Mouse (Mus musculus): ENCODE data around the gene Tmem212.

Gene Tmem212

GRCm38 (mm10) chr3:27862821-27863740 lies 33.1 kb downstream of the Tmem212 start:
- ChIA-PET CTCF (no interaction called here), POLR2A (interaction anchor here in 1 of 4 experiments (1.0 kb wide), 2 partner anchors 76 to 152 kb away, joined by 3 to 4 read pairs; no protein-coding TSS in a partner anchor)

DNA sequence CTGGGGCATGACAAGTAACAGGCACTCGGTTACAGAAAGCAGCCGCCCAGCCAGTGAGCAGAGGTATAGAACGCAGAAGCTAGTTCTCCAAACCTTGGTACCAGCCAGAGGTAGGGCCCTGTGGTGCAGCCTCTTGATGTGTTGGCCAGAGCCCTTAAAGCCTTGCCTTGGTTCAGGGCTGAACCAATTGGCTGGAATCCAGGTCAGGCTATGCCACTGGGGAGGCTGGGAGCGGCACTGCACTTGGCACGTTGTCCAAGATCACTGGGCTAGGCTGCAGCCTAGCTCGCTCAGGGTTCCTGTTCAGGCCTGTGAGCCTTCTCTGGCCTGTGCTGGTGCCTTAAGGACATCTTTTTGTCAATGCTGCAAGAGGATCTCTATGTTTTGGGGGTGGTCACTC lies 34.6 kb downstream of the Tmem212 start:
- ChIA-PET CTCF (no interaction called here), POLR2A (interaction anchor here in 2 of 4 experiments (0.5 to 1.4 kb wide), 5 partner anchors 9 to 772 kb away, joined by 3 read pairs; no protein-coding TSS in a partner anchor)

GRCm38 (mm10) chr3:27861086-27861485 lies 35.1 kb downstream of the Tmem212 start:
- ChIA-PET CTCF (no interaction called here), POLR2A (interaction anchor here in 2 of 4 experiments (0.5 to 1.4 kb wide), 4 partner anchors 9 to 773 kb away, joined by 3 read pairs; no protein-coding TSS in a partner anchor)

DNA sequence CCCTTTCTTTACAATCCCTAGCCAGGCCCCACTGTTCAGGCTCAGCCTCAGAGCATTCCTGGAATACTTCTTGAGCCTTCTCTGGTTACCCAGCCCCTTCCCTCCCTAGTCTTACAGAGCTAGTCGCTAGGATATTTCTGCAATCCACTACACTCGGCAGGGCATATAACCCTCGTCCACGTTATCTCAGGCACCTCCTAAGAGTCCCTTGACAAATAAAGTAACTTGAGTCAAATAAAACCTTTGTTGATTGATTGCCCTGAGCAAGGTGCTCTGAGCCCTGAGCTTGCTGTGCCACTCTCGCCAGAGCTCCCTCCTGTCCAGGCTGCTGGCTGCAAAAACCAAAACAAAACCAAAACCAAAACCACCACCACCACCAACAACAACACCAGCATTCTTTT lies 37.0 kb downstream of the Tmem212 start:
- CTCF ChIA-PET: interaction anchor here in 1 of 4 experiments (0.5 kb wide), 1 partner anchor 610 kb away, joined by 4 read pairs; no protein-coding TSS in a partner anchor
- POLR2A ChIA-PET: interaction anchor here in 1 of 4 experiments (1.1 kb wide), 1 partner anchor 9 kb away, joined by 4 read pairs; no protein-coding TSS in a partner anchor

- POLR2A ChIA-PET: interaction anchor here in 2 of 4 experiments (0.6 to 1.1 kb wide), 2 partner anchors 8 to 274 kb away, joined by 4 to 8 read pairs; no protein-coding TSS in a partner anchor
- CTCF ChIA-PET: interaction anchor here in 1 of 4 experiments (0.7 kb wide), 1 partner anchor 24 kb away, joined by 3 read pairs; no protein-coding TSS in a partner anchor
Observed at GRCm38 (mm10) chr3:27858441-27859115, 37.6 kb downstream of the Tmem212 start.

GRCm38 (mm10) chr3:27856288-27856687 lies 39.9 kb downstream of the Tmem212 start:
- ChIA-PET CTCF (interaction anchor here in 1 of 4 experiments (0.6 kb wide), 1 partner anchor 39 kb away, joined by 7 read pairs; no protein-coding TSS in a partner anchor), POLR2A (interaction anchor here in 1 of 4 experiments (1.5 kb wide), 1 partner anchor 10 kb away, joined by 4 read pairs; no protein-coding TSS in a partner anchor)

DNA sequence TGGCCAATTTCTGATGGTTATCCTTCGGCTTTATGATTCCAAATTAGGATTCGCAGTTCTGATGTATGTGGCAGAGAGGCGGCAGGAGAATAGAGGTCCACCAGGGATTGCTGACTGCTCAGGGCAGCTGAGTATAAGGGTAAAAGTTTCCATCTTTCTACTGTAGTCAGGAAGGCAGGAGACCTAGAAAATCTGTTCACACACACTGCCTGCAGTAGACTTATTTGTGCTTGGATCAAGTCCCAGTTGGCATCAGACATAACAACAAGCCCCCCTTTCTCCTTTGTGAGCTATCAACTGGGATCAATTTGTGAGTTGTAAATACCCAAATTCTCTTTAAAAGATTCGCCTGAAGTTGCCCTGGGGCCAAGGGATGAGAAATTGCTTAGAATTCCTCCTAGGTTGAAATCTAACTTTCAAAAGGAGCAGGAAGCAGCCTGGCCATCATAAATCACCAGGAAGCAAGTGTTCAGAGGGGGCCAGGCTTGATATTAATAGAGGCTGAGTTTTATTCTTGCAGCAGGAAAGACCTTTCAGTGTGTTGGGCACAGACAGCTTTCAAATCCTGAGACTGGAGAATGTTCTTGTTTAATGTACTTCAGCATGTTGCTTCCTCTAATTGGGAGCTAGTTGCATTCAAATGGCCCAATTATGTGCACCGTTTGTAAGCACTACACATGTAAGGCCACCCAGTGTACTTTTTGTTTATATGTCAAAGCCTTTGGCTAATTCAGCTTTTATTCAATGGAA lies 41.6 kb downstream of the Tmem212 start:
- ChIA-PET CTCF (interaction anchor here in 1 of 4 experiments (0.6 kb wide), 1 partner anchor 124 kb away, joined by 4 read pairs; no protein-coding TSS in a partner anchor), POLR2A (interaction anchor here in 1 of 4 experiments (0.6 kb wide), 1 partner anchor 151 kb away, joined by 3 read pairs; no protein-coding TSS in a partner anchor)

DNA sequence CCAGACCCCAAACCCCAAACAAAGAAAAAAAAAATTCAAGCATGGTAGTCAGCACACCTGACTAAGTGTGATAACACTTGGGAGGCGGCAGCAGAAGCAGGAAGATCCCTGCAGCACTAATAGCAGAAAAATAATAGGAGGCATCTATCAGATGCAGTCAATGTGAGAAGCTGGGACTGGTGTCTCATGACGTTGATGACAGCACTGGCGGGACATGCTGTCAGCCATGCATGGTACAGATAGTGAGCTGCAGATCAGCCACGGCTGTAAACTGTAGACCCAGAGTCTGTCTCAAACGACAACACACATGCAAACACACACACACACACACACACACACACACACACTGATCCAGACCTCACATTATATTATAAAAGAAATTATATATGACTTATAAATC lies 52.9 kb downstream of the Tmem212 start:
- CTCF ChIA-PET: interaction anchor here in 1 of 4 experiments (0.7 kb wide), 1 partner anchor 505 kb away, joined by 5 read pairs; no protein-coding TSS in a partner anchor
- POLR2A ChIA-PET: interaction anchor here in 1 of 4 experiments (0.8 kb wide), 1 partner anchor 9 kb away, joined by 3 read pairs; no protein-coding TSS in a partner anchor

DNA sequence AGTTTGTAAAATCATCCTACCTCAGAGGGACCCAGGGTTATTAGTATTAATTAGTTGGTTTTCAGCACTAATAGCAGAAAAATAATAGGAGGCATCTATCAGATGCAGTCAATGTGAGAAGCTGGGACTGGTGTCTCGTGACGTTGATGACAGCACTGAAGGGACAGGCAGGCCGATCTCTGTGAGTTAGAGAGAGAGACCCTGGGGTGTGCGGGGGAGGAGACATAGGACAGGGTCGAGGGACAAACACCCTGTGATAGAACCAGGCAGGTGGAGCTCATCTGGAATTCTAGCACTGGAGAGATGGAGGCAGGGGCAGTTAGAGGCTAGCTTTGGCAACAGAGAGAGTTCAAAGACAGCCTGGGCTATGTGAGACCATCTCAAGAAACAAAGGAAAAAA lies 53.3 kb downstream of the Tmem212 start:
- CTCF ChIA-PET: no interaction called here

DNA sequence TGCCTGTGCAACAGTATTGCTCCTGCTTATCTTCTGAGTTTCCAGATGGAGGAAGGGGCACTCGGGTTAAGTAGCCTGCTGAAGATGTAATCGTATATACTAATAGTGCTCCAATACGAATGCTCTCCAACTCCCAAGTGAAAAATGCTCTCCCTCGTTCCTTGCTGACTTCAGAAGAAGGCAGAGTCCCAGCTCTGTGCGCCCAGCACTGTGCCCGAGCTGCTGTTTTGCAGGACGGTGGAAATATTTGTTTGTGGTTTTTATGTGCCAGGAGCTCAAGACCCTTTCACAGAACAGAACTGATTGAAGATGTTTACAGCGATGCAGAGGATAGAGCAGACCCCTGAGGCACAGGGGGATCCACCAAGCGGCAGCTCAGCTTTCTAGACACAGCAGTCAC lies 55.9 kb downstream of the Tmem212 start:
- CTCF ChIA-PET: interaction anchor here in 1 of 4 experiments (1.9 kb wide), 1 partner anchor 11 kb away, joined by 5 read pairs; no protein-coding TSS in a partner anchor
- POLR2A ChIA-PET: no interaction called here

More for the DNA sequence above, 53.3 kb downstream of the Tmem212 start:
- POLR2A ChIA-PET: interaction anchor here in 1 of 4 experiments (0.6 kb wide), 1 partner anchor 141 kb away, joined by 3 read pairs; no protein-coding TSS in a partner anchor

DNA sequence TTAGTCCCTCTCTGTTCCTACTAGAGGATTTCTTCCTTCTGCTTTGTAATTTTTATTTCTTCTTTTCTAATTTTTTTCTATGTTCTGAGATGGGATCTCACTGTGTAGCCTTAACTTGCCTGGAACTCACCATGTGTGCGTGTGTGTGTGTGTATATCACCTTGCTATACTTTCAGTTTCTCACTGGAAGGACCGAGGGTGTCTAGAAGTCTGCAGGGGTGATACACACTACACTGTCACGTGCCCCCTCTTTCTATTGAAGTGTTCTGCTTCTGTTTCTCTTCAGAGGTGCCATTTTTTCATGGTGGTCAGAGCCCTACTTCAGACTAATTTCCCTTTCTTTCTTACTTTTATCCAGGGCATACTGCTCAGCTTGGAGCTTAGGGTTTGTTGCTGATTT lies 56.4 kb downstream of the Tmem212 start:
- POLR2A ChIA-PET: no interaction called here
- CTCF ChIA-PET: interaction anchor here in 1 of 4 experiments (1.9 kb wide), 1 partner anchor 10 kb away, joined by 5 read pairs; no protein-coding TSS in a partner anchor

GRCm38 (mm10) chr3:27839231-27839630 lies 56.9 kb downstream of the Tmem212 start:
- POLR2A ChIA-PET: no interaction called here
- CTCF ChIA-PET: interaction anchor here in 1 of 4 experiments (1.9 kb wide), 1 partner anchor 10 kb away, joined by 5 read pairs; no protein-coding TSS in a partner anchor

- POLR2A ChIA-PET: no interaction called here
- CTCF ChIA-PET: interaction anchor here in 2 of 4 experiments (0.5 to 0.6 kb wide), 2 partner anchors 91 to 567 kb away, joined by 3 to 4 read pairs; no protein-coding TSS in a partner anchor
Observed at GRCm38 (mm10) chr3:27836297-27836696, 59.9 kb downstream of the Tmem212 start.

DNA sequence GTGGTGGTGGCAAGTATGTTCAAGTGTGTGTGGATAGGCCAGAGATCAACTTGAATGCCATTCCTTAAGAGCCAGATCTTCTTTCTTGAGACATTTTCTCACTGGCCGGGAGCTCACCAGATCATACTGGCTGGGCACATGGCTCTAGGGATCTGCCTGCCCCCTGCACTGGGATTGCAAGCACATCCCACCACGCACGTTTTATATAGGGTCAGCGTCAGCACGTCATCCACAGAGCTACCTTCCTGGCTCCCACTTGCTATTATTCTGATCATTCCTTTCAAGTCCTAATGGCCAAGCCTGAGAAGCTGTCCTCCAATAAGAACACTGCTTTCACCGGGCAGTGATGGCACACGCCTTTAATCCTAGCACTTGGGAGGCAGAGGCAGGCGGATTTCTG lies 60.4 kb downstream of the Tmem212 start:
- ChIA-PET CTCF (interaction anchor here in 1 of 4 experiments (0.5 kb wide), 1 partner anchor 90 kb away, joined by 4 read pairs; no protein-coding TSS in a partner anchor), POLR2A (interaction anchor here in 1 of 4 experiments (0.6 kb wide), 1 partner anchor 867 kb away, joined by 4 read pairs; no protein-coding TSS in a partner anchor)

- CTCF ChIA-PET: interaction anchor here in 3 of 4 experiments (0.6 to 1.9 kb wide), 3 partner anchors 12 to 1203 kb away, joined by 5 to 7 read pairs (median 5); no protein-coding TSS in a partner anchor
Observed at GRCm38 (mm10) chr3:27828755-27829154, 67.4 kb downstream of the Tmem212 start.

GRCm38 (mm10) chr3:27827236-27827635 lies 68.9 kb downstream of the Tmem212 start:
- POLR2A ChIA-PET: no interaction called here
- CTCF ChIA-PET: no interaction called here

More at GRCm38 (mm10) chr3:27828755-27829154, 67.4 kb downstream of the Tmem212 start:
- POLR2A ChIA-PET: no interaction called here

- CTCF ChIA-PET: no interaction called here
- POLR2A ChIA-PET: no interaction called here
Observed at GRCm38 (mm10) chr3:27825985-27826384, 70.2 kb downstream of the Tmem212 start.
